Mouse (Mus musculus) MEL (cell line): ENCODE measurements around the gene Gm17657.

Experiments
- CTCF ChIP-seq, 3 experiments: IDR thresholded peaks in 2 of 3; conservative IDR thresholded peaks in 1 of 3; 2 replicates each; pipeline ENCODE4 v1.5.1; 2011 to 2012; ENCODE audit warnings: low read length in 3 of 3, low read depth in 2 of 3, mild to moderate bottlenecking in 2 of 3, improper control_type of control experiment in 1 of 3, inconsistent platforms in 1 of 3, mixed read lengths in 1 of 3, moderate library complexity in 1 of 3; ENCODE audit not compliant: control insufficient read depth in 1 of 3, insufficient read depth in 1 of 3, poor library complexity in 1 of 3, severe bottlenecking in 1 of 3
- ELF1 ChIP-seq: IDR thresholded peaks from 2 replicates; pipeline ENCODE4 v1.6.1; 2014; ENCODE audit warnings: low read depth, mild to moderate bottlenecking, inconsistent platforms, low read length, improper control_type of control experiment, moderate library complexity
- JUND ChIP-seq: IDR thresholded peaks from 2 replicates; pipeline ENCODE4 v1.6.1; 2011; ENCODE audit warnings: low read depth, mild to moderate bottlenecking, improper control_type of control experiment, low read length
- MAX ChIP-seq: IDR thresholded peaks from 2 replicates; pipeline ENCODE4 v1.6.1; 2011; ENCODE audit warnings: low read length, improper control_type of control experiment
- USF1 ChIP-seq: IDR thresholded peaks from 2 replicates; pipeline ENCODE4 v1.6.1; 2014; ENCODE audit warnings: low read depth, mild to moderate bottlenecking, inconsistent platforms, low read length, improper control_type of control experiment, moderate library complexity
- USF2 ChIP-seq, 2 experiments: IDR thresholded peaks; 2 replicates each; pipeline ENCODE4 v1.6.1; 2011 to 2012; ENCODE audit warnings: improper control_type of control experiment in 2 of 2, low read length in 2 of 2, borderline replicate concordance in 1 of 2, inconsistent platforms in 1 of 2, low read depth in 1 of 2, mild to moderate bottlenecking in 1 of 2; ENCODE audit not compliant: insufficient read depth in 1 of 2

DNA sequence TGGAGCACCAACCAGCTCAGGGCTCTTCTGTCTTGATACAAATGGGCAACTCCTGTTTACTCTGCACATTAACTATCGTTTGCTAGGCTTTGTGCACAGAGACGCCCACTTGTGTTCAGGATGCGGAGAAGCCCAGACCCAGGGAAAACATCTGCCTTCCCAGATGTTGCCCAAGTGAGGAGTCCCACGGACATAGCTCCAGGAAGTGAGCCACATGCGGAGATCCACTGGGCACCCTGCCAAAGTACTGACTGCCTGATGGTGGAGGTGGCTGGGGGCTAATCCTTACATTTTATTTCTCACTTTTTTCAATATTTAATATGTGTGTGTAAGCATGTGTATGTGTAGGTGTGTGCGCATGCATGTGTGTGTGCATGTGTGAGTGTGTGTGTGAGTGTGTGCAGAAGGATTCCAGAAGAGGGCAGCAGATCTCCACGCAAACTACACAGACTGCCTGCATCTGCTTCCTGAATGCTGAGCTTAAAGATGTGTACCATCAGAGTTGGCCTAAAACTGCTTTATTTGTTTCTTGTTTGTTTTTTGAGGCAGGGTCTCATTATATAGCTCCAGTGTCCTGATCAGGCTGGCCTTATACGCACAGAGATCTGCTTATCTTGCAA is 20.8 kb downstream of the Gm17657 start:
- no peak for TF ChIP-seq USF2 (IDR thresholded peaks at IDR 0.05; ENCODE audit: borderline replicate concordance in 1 of 2, insufficient read depth in 1 of 2, low read depth in 1 of 2, low read length in 2 of 2)
- TF ChIP-seq USF1: no peak
- peak; percentile 65 to 72 (median 69) for TF ChIP-seq CTCF (IDR thresholded peaks at IDR 0.05 in 2 of 3, conservative IDR thresholded peaks at IDR 0.05 in 1 of 3; ENCODE audit: control insufficient read depth in 1 of 3, insufficient read depth in 1 of 3, low read depth in 2 of 3, low read length in 3 of 3, poor library complexity in 1 of 3, severe bottlenecking in 1 of 3)
- no peak for TF ChIP-seq JUND
- 0 out of 2 replicates have a peak, but pooled peaks have one; percentile 26 for TF ChIP-seq ELF1
- no peak for TF ChIP-seq MAX
